Mouse (Mus musculus): ENCODE data around the gene Swap70. TPM values are rescaled to one million over a fixed set of nuclear protein-coding genes. Genes with fewer than 3 reads are reported as not detected.

Swap70 gene
- polyA plus RNA-seq, 1 experiment from 2014 or later, result 9.9 TPM

GRCm38 (mm10) chr7:110204208-110204607 is 17.3 kb upstream of the Swap70 start:
- Histone ChIP-seq H3K9ac (ENCODE audit: low read depth, low read length) (no peak overlapping the region), H3K27me3 (ENCODE audit: control insufficient read depth, insufficient read depth, low read depth, low read length) (no peaks in the 10 kb centered on the region), H3K4me2 (ENCODE audit: low read length) (no peak overlapping the region), H3K36me3 (ENCODE audit: control insufficient read depth, insufficient read depth, low read length) (no peaks in the 10 kb centered on the region), H3K27ac (ENCODE audit: low read length) (no peak overlapping the region), H3K9me3 (replicated peaks; ENCODE audit: control insufficient read depth, low read length, poor library complexity, severe bottlenecking) (peaks cover 15% of the 10 kb centered on the region; the same call in 1 of the 2 replicates), H3K4me1 (ENCODE audit: control insufficient read depth, insufficient read depth, low read length) (no peaks in the 10 kb centered on the region), H3K4me3 (ENCODE audit: low read depth, low read length) (no peak overlapping the region)
- 94% methylated on average over 4 of the region's 4 CpGs for WGBS
- ATAC-seq, result no peak

DNA sequence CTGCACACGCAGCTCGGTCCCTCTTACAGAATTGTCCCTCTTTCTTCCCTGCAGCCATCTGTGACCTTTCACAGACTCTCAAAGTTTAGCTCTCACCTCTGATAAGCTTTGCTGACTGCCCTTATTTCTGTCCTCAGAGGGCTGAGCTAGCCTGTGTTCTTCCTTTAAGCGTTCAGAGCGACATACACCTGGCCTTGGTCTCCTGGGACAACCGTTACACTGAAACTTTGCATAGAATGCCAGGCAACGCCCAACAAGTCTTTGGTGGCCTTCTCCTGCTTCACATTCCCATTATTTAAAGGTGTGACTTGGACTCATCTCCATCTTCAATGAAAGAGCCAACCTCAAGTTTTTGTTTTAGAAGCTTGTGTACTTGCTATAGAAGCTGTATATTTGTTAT is 13.2 kb upstream of the Swap70 start:
- no peak overlapping the region for H3K9ac ChIP-seq (ENCODE audit: low read depth, low read length)
- H3K4me2 ChIP-seq (ENCODE audit: low read length), result no peak overlapping the region
- H3K4me1 ChIP-seq (ENCODE audit: control insufficient read depth, insufficient read depth, low read length), result no peaks in the 10 kb centered on the region
- no peak overlapping the region for H3K27ac ChIP-seq (ENCODE audit: low read length)
- H3K27me3 ChIP-seq (ENCODE audit: control insufficient read depth, insufficient read depth, low read depth, low read length), result no peaks in the 10 kb centered on the region
- H3K36me3 ChIP-seq (ENCODE audit: control insufficient read depth, insufficient read depth, low read length), result no peaks in the 10 kb centered on the region
- H3K4me3 ChIP-seq (ENCODE audit: low read depth, low read length), result no peak overlapping the region
- peaks cover 15% of the 10 kb centered on the region; the same call in 1 of the 2 replicates for H3K9me3 ChIP-seq (replicated peaks; ENCODE audit: control insufficient read depth, low read length, poor library complexity, severe bottlenecking)
- 87% methylated on average over 6 of the region's 6 CpGs for WGBS
- no peak for ATAC-seq

DNA sequence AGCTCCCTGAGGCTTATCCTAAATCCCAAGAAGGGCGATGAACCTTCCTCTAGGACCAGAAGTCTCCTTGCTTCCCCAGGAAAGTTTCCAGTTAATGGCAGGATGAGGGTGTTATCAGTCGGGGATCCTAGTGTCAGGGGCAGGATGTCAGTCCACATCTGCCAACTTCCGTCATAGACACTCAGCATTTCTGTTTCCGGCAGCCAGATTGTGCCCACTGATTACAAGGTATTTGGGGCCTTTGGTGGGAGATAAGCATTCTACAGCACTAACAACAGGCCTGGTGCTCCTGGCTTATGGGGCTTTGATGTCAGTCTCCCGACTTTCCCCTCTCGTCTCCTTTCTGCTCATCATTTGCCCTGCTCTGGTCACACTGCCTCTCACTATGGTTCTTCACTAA is 12.1 kb upstream of the Swap70 start:
- H3K27ac ChIP-seq (ENCODE audit: low read length), result no peak overlapping the region
- WGBS, result 88% methylated on average over 6 of the region's 6 CpGs

GRCm38 (mm10) chr7:110211025-110211424 is 10.5 kb upstream of the Swap70 start:
- no peak for ATAC-seq
- Histone ChIP-seq H3K27ac (ENCODE audit: low read length) (no peak overlapping the region), H3K9me3 (replicated peaks; ENCODE audit: control insufficient read depth, low read length, poor library complexity, severe bottlenecking) (peaks cover 9% of the 10 kb centered on the region; the same call in 1 of the 2 replicates), H3K4me2 (ENCODE audit: low read length) (no peak overlapping the region), H3K36me3 (ENCODE audit: control insufficient read depth, insufficient read depth, low read length) (no peaks in the 10 kb centered on the region), H3K27me3 (ENCODE audit: control insufficient read depth, insufficient read depth, low read depth, low read length) (no peaks in the 10 kb centered on the region), H3K4me1 (ENCODE audit: control insufficient read depth, insufficient read depth, low read length) (no peaks in the 10 kb centered on the region), H3K9ac (ENCODE audit: low read depth, low read length) (no peak overlapping the region), H3K4me3 (ENCODE audit: low read depth, low read length) (no peak overlapping the region)
- 80% methylated on average over 3 of the region's 3 CpGs for WGBS

More for the DNA sequence above, 12.1 kb upstream of the Swap70 start:
- ATAC-seq, result no peak
- Histone ChIP-seq H3K9me3 (replicated peaks; ENCODE audit: control insufficient read depth, low read length, poor library complexity, severe bottlenecking) (peaks cover 15% of the 10 kb centered on the region; the same call in 1 of the 2 replicates), H3K36me3 (ENCODE audit: control insufficient read depth, insufficient read depth, low read length) (no peaks in the 10 kb centered on the region), H3K27me3 (ENCODE audit: control insufficient read depth, insufficient read depth, low read depth, low read length) (no peaks in the 10 kb centered on the region), H3K4me2 (ENCODE audit: low read length) (no peak overlapping the region), H3K4me3 (ENCODE audit: low read depth, low read length) (no peak overlapping the region), H3K4me1 (ENCODE audit: control insufficient read depth, insufficient read depth, low read length) (no peaks in the 10 kb centered on the region), H3K9ac (ENCODE audit: low read depth, low read length) (no peak overlapping the region)

DNA sequence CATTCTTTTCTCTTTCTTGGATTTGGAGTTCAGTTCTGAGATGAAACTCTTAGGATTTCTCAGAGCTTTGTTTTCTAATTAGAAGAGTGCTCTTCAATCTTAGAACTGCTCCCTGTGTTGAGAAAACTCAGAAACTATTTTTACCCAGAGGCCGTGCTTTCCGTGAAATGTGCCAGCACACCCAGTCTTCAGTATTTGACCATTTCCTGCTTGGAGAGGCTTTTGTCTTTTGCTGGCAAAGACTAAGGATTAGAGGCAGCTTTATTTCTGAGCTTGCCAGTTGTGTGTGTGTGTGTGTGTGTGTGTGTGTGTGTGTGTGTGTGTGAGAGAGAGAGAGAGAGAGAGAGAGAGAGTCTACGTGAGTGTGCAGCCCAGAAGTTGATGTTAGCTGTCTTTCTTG is 6.6 kb upstream of the Swap70 start:
- Histone ChIP-seq H3K9ac (ENCODE audit: low read depth, low read length) (no peak overlapping the region), H3K4me1 (ENCODE audit: control insufficient read depth, insufficient read depth, low read length) (no peaks in the 10 kb centered on the region), H3K27ac (ENCODE audit: low read length) (no peak overlapping the region), H3K27me3 (ENCODE audit: control insufficient read depth, insufficient read depth, low read depth, low read length) (no peaks in the 10 kb centered on the region), H3K4me3 (ENCODE audit: low read depth, low read length) (no peak overlapping the region), H3K4me2 (ENCODE audit: low read length) (no peak overlapping the region), H3K9me3 (replicated peaks; ENCODE audit: control insufficient read depth, low read length, poor library complexity, severe bottlenecking) (no peaks in the 10 kb centered on the region), H3K36me3 (ENCODE audit: control insufficient read depth, insufficient read depth, low read length) (no peaks in the 10 kb centered on the region)
- 73% methylated on average over 3 of the region's 3 CpGs for WGBS
- no peak for ATAC-seq

DNA sequence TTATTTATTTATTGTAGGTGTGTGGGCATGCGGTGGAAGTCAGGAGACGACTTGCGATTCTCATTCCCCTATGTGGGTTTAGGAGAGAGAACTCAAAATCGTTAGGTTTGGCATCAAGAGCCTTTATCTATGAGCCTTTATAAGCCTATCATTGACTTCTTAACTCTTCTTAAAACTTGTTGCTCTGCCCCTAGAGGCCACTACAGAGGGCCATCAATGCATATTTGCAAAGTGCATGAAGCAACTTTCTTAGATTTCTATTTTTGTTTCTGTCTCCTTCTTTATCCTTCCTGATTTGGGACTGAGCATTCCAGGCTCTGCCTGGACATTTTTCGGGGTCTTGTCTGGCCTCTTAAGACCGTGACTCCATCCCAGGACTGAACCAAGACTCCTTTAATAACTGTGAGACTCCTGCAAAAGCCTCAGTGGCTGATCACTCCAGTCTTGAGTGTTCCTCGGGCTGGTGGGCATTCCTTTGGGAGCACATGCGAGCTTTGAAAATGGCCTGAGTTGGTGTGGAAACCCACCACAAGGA is 393 bp upstream of the Swap70 start:
- no peak overlapping the region for H3K27ac ChIP-seq (ENCODE audit: low read length)
- 11% methylated on average over 8 of the region's 8 CpGs for WGBS
- peak overlapping the region; percentile 72 for H3K9ac ChIP-seq (ENCODE audit: low read depth, low read length)
- H3K27me3 ChIP-seq (ENCODE audit: control insufficient read depth, insufficient read depth, low read depth, low read length), result peaks cover 3% of the 10 kb centered on the region; the same call in 1 of the 2 replicates
- peak overlapping the region; percentile 90 for H3K4me2 ChIP-seq (ENCODE audit: low read length)
- H3K9me3 ChIP-seq (replicated peaks; ENCODE audit: control insufficient read depth, low read length, poor library complexity, severe bottlenecking), result no peaks in the 10 kb centered on the region
- no peak; the same call in 1 of the 2 replicates for ATAC-seq
- H3K36me3 ChIP-seq (ENCODE audit: control insufficient read depth, insufficient read depth, low read length), result no peaks in the 10 kb centered on the region
- H3K4me3 ChIP-seq (ENCODE audit: low read depth, low read length), result peak overlapping the region; percentile 79
- H3K4me1 ChIP-seq (ENCODE audit: control insufficient read depth, insufficient read depth, low read length), result no peaks in the 10 kb centered on the region; the same call in 1 of the 2 replicates

DNA sequence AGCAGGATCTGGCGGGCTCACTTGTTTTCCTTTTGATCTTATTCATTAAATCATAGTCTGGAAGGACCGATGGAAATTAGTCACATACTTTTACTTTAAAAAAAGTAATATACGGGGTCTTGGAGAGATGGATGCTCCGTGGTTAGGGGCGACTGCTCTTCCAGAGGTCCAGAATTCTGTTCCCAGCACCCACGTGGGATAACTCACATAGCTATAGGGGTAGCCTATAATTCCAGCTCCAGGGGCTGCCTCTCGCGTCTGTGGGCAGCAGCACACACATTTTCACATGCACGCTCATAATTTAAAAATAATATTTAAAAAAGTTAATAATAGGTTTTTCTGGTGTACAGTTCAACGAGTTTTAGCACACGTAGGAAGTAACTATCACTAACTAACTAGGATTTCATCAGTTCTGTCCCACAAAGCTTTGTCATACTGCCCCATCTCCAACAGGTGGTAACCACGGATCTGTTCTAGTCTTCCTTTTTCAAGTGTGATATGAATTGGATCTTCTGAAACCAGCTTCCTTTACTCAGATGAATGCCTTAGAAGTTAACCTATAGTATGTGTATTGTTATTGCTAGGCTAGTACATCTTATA is 1.2 kb downstream of the Swap70 start:
- 19% methylated on average over 12 of the region's 12 CpGs for WGBS
- Histone ChIP-seq H3K27ac (ENCODE audit: low read length) (no peak overlapping the region), H3K9ac (ENCODE audit: low read depth, low read length) (no peak overlapping the region)

GRCm38 (mm10) chr7:110223727-110224510 is 2.4 kb downstream of the Swap70 start:
- no peaks in the 10 kb centered on the region for H3K9me3 ChIP-seq (replicated peaks; ENCODE audit: control insufficient read depth, low read length, poor library complexity, severe bottlenecking)
- no peak for ATAC-seq
- H3K27me3 ChIP-seq (ENCODE audit: control insufficient read depth, insufficient read depth, low read depth, low read length), result peaks cover 3% of the 10 kb centered on the region; the same call in 1 of the 2 replicates
- 86% methylated on average over 2 of the region's 2 CpGs for WGBS
- H3K4me2 ChIP-seq (ENCODE audit: low read length), result no peak overlapping the region
- no peaks in the 10 kb centered on the region; the same call in 1 of the 2 replicates for H3K4me1 ChIP-seq (ENCODE audit: control insufficient read depth, insufficient read depth, low read length)
- no peak overlapping the region for H3K9ac ChIP-seq (ENCODE audit: low read depth, low read length)
- no peak overlapping the region for H3K27ac ChIP-seq (ENCODE audit: low read length)
- H3K4me3 ChIP-seq (ENCODE audit: low read depth, low read length), result no peak overlapping the region
- H3K36me3 ChIP-seq (ENCODE audit: control insufficient read depth, insufficient read depth, low read length), result no peaks in the 10 kb centered on the region

More for the DNA sequence above, 1.2 kb downstream of the Swap70 start:
- no peaks in the 10 kb centered on the region for H3K36me3 ChIP-seq (ENCODE audit: control insufficient read depth, insufficient read depth, low read length)
- H3K4me2 ChIP-seq (ENCODE audit: low read length), result peak overlapping the region; percentile 90
- H3K4me3 ChIP-seq (ENCODE audit: low read depth, low read length), result peak overlapping the region; percentile 79
- H3K9me3 ChIP-seq (replicated peaks; ENCODE audit: control insufficient read depth, low read length, poor library complexity, severe bottlenecking), result no peaks in the 10 kb centered on the region
- peaks cover 3% of the 10 kb centered on the region; the same call in 1 of the 2 replicates for H3K27me3 ChIP-seq (ENCODE audit: control insufficient read depth, insufficient read depth, low read depth, low read length)
- H3K4me1 ChIP-seq (ENCODE audit: control insufficient read depth, insufficient read depth, low read length), result no peaks in the 10 kb centered on the region; the same call in 1 of the 2 replicates
- no peak for ATAC-seq

- H3K36me3 ChIP-seq (ENCODE audit: control insufficient read depth, insufficient read depth, low read length), result no peaks in the 10 kb centered on the region
- no peak overlapping the region for H3K27ac ChIP-seq (ENCODE audit: low read length)
- no peak overlapping the region for H3K4me2 ChIP-seq (ENCODE audit: low read length)
- WGBS, result 93% methylated on average over 5 of the region's 5 CpGs
- H3K4me1 ChIP-seq (ENCODE audit: control insufficient read depth, insufficient read depth, low read length), result no peaks in the 10 kb centered on the region; the same call in 1 of the 2 replicates
- H3K27me3 ChIP-seq (ENCODE audit: control insufficient read depth, insufficient read depth, low read depth, low read length), result no peaks in the 10 kb centered on the region; the same call in 1 of the 2 replicates
- no peak overlapping the region for H3K9ac ChIP-seq (ENCODE audit: low read depth, low read length)
- no peaks in the 10 kb centered on the region for H3K9me3 ChIP-seq (replicated peaks; ENCODE audit: control insufficient read depth, low read length, poor library complexity, severe bottlenecking)
- no peak for ATAC-seq
- no peak overlapping the region for H3K4me3 ChIP-seq (ENCODE audit: low read depth, low read length)
These were observed 5.0 kb downstream of the Swap70 start for GRCm38 (mm10) chr7:110226484-110226883.

Data from midbrain, embryonic 16.5 days (tissue).